Mouse (Mus musculus) v-Abl transformed pro-B cells (cell line): ENCODE results near the gene Noxo1.
"Not testable (repeated sequence)": the region's sequence is repeated elsewhere in the genome, so short reads cannot be mapped to it uniquely, and the experiment has no call there.

Experiments used
- in situ Hi-C, 2 experiments: fragments of 400-800 bp; cut with MboI; formaldehyde crosslinking; loops; one replicate each; pipeline ENCODE4 v1.15.1; 2025; ENCODE audit not compliant: unreplicated experiment in 2 of 2

The Noxo1 gene

GRCm38 (mm10) chr17:24717943-24718342 lies 21.9 kb downstream of the Noxo1 start, which contains the start of the genes Rnf151 and Rps2:
Gene Rnf151, minus strand, starts transcription at chr17:24718063.
Gene Rps2, plus strand, starts transcription at chr17:24718116.
- in situ Hi-C loops = no loop called here

GRCm38 (mm10) chr17:24718938-24719337 lies 22.9 kb downstream of the Noxo1 start:
- in situ Hi-C loops = not testable (repeated sequence)

GRCm38 (mm10) chr17:24719494-24720222 lies 23.6 kb downstream of the Noxo1 start:
- in situ Hi-C loops = no loop called here

GRCm38 (mm10) chr17:24720616-24721015 lies 24.6 kb downstream of the Noxo1 start:
- in situ Hi-C loops = not testable (repeated sequence)

GRCm38 (mm10) chr17:24721383-24721955 lies 25.4 kb downstream of the Noxo1 start:
- in situ Hi-C loops = not testable (repeated sequence)

- in situ Hi-C loops = no loop called here
These were observed 26.3 kb downstream of the Noxo1 start for GRCm38 (mm10) chr17:24722220-24722924.

GRCm38 (mm10) chr17:24723122-24723880 lies 27.3 kb downstream of the Noxo1 start:
- in situ Hi-C loops = no loop called here

GRCm38 (mm10) chr17:24723881-24724180 lies 27.8 kb downstream of the Noxo1 start:
- in situ Hi-C loops = no loop called here

GRCm38 (mm10) chr17:24724184-24724583 lies 28.1 kb downstream of the Noxo1 start, which contains the start of gene Ndufb10:
Gene Ndufb10, minus strand, starts transcription at chr17:24724478.
- in situ Hi-C loops = no loop called here

GRCm38 (mm10) chr17:24725637-24726390 lies 29.8 kb downstream of the Noxo1 start:
- in situ Hi-C loops = no loop called here

GRCm38 (mm10) chr17:24727618-24728017 lies 31.6 kb downstream of the Noxo1 start, which contains the start of gene Rpl3l:
Gene Rpl3l, plus strand, starts transcription at chr17:24727820.
- in situ Hi-C loops = no loop called here

- in situ Hi-C loops = no loop called here
These were observed 32.1 kb downstream of the Noxo1 start for GRCm38 (mm10) chr17:24728184-24728583.

GRCm38 (mm10) chr17:24729067-24729466 lies 33.0 kb downstream of the Noxo1 start:
- in situ Hi-C loops = no loop called here

GRCm38 (mm10) chr17:24730787-24731186 lies 34.8 kb downstream of the Noxo1 start:
- in situ Hi-C loops = loop anchor here in 1 of 2 experiments (10.0 kb wide), 1 partner anchor 634 kb away; the partner anchor contains the start of genes Tpsb2 and Tpsg1

GRCm38 (mm10) chr17:24732233-24732935 lies 36.4 kb downstream of the Noxo1 start:
- in situ Hi-C loops = loop anchor here in 1 of 2 experiments (10.0 kb wide), 1 partner anchor 632 kb away; the partner anchor contains the start of genes Tpsb2 and Tpsg1

- in situ Hi-C loops = loop anchor here in 1 of 2 experiments (10.0 kb wide), 1 partner anchor 631 kb away; the partner anchor contains the start of genes Tpsb2 and Tpsg1
These were observed 37.5 kb downstream of the Noxo1 start for GRCm38 (mm10) chr17:24733434-24734050.

GRCm38 (mm10) chr17:24734513-24734912 lies 38.5 kb downstream of the Noxo1 start:
- in situ Hi-C loops = loop anchor here in 1 of 2 experiments (10.0 kb wide), 1 partner anchor 630 kb away; the partner anchor contains the start of genes Tpsb2 and Tpsg1

- in situ Hi-C loops = loop anchor here in 1 of 2 experiments (10.0 kb wide), 1 partner anchor 629 kb away; the partner anchor contains the start of genes Tpsb2 and Tpsg1
These were observed 39.4 kb downstream of the Noxo1 start for GRCm38 (mm10) chr17:24735446-24735845.
